Mouse (Mus musculus) cerebellum, adult 11 months (tissue): Measurements from ENCODE around the gene Gm15557.
"Not testable (repeated sequence)": the region's sequence is repeated elsewhere in the genome, so short reads cannot be mapped to it uniquely, and the experiment has no call there.

ENCODE experiments used
- DNase-seq: peaks from one replicate; pipeline ENCODE4 v3.0.0; 2022

Gene Gm15557

DNA sequence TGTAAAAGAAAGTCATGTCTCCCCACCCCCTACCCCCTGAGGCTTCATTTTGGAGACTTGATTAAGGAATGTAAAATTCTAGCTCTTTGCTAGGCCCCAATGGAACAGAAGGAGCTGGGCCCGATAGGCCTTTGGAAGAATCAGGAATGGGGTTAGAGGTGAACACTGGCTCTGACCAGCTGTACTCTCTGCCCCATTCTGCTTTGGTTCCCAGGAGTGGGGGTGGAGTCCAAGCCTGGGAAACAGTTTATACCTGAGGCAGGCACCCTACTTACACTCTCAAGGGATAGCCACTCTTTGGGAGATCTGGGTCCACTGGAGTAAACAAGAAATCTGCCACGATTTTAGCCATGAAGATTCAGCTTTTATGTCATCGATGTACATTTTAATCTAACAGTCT, at the start of gene Gm15557:
Gene Gm15557, plus strand, starts transcription at position 48 of the 400 bp plus-strand sequence.
- DNase-seq: no peak

GRCm38 (mm10) chr2:155894307-155895045, 46.1 kb upstream of the Gm15557 start:
- no peak for DNase-seq

- no peak for DNase-seq
Observed at GRCm38 (mm10) chr2:155895046-155895735, 45.3 kb upstream of the Gm15557 start.

DNA sequence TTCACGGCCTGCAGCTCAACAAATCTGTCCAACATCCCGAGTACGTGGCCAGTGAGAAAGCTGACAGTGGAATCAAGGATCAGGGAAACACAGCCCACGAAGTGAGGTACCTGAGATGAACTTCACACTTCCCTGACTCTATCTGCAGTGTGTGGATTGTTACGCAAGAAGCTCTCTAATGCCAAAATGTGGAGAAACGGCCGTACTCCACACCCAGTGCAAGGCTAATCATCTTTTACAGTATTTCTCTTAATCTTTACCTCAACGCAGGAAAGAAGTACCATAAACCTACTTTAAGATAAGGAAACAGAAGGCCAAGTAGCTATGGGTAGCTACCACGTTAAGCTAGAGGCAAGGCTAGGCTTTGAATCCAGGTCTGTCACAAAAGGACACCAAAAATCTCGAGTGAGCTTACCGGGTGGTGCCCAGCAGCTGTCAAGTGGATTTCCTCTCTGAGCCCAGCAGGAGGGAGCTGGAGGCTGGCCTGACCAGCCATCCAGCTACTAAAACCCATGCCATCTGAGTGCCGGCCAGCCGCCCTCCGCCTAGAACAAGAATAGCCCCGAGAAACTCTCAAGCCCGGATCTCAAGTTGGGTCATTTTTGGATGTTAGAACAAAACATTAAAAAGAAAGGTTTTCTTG, 37.4 kb upstream of the Gm15557 start:
- DNase-seq: peak; percentile 53

DNA sequence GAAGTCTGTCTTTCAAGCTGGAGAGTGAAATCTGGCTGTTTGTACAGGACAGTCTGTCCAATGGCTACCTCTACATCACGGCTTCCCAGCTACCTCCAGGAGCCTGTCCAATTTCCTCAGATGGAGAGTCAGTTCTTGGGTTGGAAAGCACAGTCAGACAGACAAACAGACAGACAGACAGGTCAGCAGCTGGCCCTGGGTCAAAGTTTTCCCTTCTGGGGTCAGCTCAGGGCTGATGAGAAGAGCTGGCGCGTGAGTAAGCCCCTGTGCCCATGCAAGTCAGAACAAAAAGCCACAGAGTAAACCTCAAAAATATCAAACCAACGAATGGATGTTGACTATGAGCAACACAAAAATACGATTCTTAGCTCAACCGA, 36.9 kb upstream of the Gm15557 start:
- DNase-seq: no peak

DNA sequence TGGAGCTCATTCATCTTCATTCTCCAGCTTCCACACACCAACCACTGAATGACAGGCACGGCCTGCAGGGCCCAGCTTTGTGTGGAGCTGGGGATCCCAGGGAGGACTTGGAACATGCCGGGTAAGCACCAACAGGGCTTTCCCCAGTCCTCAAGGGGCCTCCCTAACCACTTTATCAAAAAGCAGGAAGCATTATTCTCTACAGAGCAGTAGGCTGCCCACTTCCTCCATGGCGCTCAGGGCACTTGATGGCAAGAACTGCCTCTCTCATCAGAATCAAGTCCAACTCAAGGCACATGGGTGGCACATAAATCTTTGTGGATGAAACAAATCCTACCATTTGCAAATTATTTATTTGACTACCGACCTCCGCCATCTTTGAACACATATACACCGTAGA, 25.8 kb upstream of the Gm15557 start:
- DNase-seq: no peak

DNA sequence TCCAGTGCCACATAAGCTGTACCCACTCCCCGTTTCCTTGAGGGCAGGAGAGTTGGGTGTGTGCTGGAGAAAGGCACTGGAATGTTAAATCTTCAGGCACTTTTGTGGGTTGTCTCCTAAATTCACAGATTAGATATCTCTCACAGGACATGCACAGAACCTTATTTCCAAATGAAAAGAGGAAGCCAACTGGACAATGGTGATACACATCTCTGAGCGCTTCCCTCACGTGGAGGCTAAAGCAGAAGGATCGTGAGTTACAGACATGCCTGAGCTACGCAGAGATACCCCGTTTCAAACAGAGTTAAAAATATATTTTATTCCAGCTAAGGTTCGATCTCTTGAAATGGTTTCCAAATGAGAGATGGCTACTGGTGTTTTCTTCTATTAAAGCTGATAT, 17.4 kb upstream of the Gm15557 start:
- DNase-seq: no peak

GRCm38 (mm10) chr2:155925213-155925612, 15.3 kb upstream of the Gm15557 start:
- DNase-seq: not testable (repeated sequence)

DNA sequence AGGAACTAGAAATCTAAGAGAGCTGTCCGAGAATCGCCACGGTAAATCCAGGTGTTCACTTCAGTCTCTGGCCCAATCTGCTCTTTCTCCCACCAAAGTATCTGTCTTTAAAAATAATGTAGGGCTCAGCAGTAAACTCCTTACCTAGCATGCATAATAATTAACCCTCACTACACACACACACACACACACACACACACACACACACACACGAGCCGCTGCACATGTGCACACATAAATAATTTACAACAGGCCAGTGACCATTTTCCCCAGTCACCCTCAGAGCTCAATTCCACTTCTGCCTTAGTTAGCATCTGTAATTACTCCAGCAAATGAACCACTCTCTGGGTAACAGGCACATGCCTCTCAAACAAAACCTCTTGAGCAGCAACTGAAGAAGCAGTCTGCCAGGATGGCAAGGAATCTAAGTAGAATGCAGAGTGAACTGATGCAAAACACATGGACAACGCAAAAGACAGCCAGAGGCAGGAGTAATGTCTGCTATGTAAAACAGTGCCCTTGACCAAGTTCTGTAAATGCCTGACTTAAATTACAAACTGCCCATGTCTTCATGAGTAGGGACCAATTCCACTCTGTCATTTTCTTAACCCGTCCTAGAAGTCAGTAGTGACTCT, 11.7 kb upstream of the Gm15557 start:
- DNase-seq: no peak

DNA sequence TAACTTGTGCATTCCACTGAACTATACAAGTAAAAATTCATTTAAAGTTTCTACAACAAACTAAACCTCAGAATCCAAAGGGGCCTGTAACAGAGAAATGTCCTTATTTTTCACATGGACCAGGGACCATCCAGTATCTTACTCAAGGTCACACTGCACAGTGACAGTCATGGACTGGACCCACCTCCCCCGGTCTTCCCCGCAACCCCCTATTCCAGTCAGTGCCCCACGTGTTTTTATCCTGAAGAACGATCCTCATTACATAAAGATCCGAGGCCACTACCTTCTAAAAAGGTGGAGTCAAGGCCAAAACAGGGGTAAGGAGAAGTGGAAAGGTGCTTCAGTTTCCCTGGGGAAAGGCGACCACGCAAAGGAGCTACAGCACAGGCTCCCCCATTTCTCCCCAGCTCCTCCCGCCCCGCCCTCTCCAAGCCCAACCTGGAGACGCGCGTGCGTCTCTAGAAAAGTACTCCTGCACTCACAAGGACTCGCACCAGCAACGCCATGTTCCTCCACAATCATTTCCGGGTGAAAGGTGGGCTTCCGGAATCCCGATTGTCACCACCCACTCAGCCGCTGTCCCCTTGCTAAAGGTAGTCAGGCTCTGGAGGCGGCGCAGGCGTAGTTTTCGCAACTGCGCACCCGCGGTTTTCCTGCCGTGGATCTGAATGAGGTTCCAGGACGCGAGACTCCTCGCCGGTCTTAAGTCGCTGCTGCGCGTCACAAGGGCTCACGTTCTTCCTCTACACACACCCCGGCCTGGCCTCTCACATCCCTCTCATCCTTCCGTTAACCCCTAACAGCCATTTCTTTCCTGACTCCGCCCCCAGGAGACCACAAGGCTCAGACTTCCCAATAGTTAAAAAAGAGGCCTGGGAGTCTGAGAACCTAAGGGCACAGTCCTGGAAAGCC, 10.7 kb upstream of the Gm15557 start, which contains the start of gene Uqcc1:
Gene Uqcc1, minus strand, starts transcription at position 780 of the 912 bp plus-strand sequence.
- DNase-seq: peak; percentile 88

DNA sequence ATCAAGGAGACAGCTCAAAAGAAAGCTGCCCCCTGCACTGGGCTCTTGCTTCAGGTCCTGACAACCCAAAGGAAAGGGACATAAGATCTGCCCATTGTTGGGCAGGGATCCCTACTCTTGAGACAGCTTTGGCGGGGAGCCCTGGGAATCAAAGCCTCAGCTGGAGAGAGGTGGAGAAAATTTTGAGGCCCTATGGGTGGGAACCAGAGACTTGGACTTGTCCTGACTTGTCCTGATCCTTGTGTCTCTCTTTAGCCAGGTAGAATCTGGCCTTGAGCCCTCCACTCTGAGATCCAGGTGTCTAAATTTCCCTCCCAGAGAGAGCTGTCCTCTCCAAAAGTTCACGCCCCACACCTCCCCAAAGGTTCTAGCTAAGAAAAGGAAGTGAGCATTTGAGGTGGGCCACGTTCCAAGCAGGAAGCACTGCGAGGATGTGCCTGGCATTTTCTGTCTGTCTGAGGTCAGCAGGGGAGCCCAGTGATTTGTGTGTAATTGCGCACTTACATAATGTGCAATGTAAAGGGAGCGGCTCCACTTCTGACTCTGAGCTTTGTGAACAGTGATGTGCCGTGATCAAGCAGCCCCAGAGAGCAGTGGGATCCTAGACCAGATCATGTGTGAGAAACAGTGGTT, 515 bp upstream of the Gm15557 start:
- DNase-seq: no peak

DNA sequence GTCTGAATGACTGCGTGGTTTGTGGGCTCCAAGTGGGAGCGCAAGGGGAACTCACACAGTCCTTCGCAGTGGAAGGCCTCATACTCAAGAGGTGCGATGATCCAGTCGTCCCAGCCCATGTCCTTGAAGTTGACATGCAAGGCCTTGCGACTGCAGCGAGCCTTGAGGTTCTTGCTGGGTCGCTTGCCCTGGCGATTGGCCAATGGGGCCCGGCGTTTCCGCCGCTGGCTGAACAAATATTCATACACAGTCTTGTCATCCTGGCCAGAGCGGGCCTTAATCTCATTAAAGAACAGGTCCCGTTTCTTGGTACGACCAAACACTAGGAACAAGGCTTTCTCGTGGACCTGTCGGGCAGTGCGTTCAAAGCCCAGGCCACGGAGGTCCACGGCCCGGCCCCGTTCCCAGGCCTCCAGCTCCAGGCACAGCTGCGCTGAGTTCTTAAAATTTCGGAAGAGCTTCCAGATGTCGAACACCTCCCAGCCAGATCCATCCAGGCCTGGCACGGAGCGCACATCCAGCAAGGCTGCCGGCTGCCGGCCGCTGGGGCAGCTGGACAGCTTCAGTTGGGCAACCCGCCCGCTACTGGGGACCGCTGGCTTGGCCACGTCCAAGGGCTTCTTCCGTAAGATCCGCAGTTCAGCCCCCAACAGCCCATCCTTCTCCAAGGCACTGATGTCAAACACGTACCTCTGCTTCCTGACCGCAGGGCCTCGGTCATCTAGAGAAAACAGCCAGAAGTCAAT, 1.3 kb downstream of the Gm15557 start:
- no peak for DNase-seq

GRCm38 (mm10) chr2:155943463-155943862, 2.9 kb downstream of the Gm15557 start:
- DNase-seq: no peak

- DNase-seq: no peak
Observed at GRCm38 (mm10) chr2:155944685-155945084, 4.2 kb downstream of the Gm15557 start.

- DNase-seq: no peak
Observed at GRCm38 (mm10) chr2:155945124-155945523, 4.6 kb downstream of the Gm15557 start, which contains the start of gene Gdf5. Gdf5 (minus strand) TSS chr2:155945367.

- DNase-seq: no peak
Observed at GRCm38 (mm10) chr2:155945580-155945979, 5.1 kb downstream of the Gm15557 start.

DNA sequence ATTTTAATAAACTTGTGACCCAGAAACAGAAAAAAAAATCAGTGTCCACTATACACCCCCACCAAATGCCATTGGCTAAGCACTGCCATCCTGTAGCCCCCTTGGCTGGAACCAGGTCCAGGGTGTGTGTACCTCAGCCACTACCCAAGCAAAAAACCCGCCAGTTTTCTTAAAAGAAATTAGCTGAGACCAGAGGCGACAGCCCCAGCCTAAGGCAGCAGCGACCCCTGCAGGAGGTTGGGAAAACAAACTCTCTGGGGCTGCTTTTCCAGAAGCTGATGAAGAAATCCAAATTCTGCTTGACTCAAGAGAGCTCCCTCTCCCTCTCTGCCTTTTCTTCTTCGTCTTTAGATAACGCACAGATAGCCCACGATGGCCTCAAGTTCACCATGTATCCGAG, 5.5 kb downstream of the Gm15557 start:
- peak; percentile 41 for DNase-seq

- no peak for DNase-seq
Observed at GRCm38 (mm10) chr2:155946499-155946898, 6.0 kb downstream of the Gm15557 start.

DNA sequence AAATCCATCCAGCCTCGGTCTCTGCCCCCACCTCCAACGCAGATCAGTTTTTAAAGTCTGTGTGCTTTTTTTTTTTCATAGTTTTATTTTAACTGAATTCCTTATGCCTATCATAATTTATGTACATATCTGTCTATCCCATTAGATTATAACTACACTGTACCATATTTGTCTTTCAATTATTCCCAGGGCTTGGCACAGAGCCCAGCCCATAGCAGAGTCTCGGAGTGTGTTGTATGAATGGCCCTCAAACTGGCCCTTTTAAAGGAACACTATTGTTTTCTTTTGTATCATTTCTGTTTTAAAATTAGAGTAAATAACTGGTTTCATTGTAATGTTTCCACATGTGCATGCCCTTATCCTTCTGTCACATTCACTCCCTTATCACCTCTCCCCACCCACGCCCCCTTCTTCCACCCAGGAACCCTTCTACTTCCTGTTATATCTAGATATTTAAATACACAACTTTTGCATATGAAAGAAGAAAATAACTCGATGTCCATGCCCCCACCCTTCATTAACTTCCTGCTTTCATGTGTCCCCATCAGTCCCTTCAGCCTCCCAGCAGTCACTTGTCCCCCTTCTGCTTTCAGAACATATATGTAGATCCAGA, 7.0 kb downstream of the Gm15557 start:
- no peak for DNase-seq

- DNase-seq: no peak
Observed at GRCm38 (mm10) chr2:155949362-155949761, 8.8 kb downstream of the Gm15557 start.

DNA sequence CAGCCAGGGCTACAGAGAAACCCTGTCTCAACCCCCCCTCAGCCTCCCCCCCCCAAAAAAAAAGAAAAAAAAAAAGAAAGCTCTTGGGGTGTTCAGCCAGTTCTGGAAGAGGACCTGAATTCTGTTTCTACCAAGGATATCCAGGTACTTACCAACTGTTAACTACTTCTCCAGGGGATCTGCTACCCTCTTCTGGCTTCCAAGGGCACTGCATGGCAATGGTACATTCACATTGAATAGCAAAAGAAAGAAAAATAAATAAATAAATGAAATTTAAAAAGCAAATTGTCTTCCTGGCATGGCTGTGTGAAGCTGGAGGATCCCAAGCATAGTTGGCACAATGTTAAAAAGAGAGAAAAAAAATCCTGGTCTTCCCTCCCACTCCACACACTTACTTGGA, 11.5 kb downstream of the Gm15557 start:
- DNase-seq: peak; percentile 59
